ENCODE assay signal across 22 mouse cellular contexts in the genomic region with DNA sequence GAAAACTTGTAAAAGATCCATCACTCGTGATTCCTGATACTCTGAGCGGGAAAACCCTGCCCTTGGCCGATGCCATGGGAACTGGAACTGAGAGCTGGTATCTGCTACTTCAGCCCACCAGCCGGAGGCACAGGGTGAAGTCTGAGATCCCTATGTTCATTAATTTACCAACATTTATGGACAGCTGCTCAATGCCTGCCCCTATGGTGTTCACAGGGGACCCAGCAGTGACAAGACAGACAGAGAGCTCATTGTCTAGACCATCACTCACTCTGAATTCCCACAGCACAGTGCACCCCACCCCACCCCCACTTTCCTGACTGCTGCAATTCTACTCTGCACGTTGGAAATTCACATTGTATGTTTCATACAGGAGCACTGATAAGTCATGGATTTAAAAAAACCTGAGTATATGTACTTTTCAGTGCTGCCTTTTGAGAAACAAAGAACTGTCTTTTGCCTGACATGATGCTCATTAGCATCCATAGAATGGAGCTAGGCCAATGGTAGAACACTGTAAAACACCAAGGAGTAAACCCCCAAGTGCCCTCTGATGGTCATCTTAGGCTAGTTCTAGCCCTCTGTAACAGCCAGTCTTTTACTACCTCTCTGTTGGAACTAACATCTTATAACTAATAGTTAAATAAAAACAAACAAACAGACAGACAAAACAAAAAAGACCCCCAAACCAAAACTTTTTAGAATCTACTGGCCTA. TPM values are rescaled to one million over a fixed set of nuclear protein-coding genes. Genes with fewer than 3 reads are reported as not detected.
DNase-seq lines count a peak whose midpoint lies in the region; ATAC-seq lines count a peak whose summit lies in the region.
"Had no signal": no experiment of that assay in that cellular context is flagged by ENCODE, and none has a peak within 500 bp of the region (broad histone marks: within the 10 kb centered on the region; RNA-seq: fewer than 3 reads in every experiment).

No protein-coding gene starts in this region.

- no peaks in the 10 kb centered on the region for H3K36me3 ChIP-seq in midbrain, embryonic 11.5 days (ENCODE audit: control insufficient read depth, insufficient read depth, low read length)
- no peaks in the 10 kb centered on the region for H3K36me3 ChIP-seq in midbrain, embryonic 16.5 days (ENCODE audit: control insufficient read depth, insufficient read depth, low read length)
- H3K36me3 ChIP-seq in hindbrain, embryonic 15.5 days = no peaks in the 10 kb centered on the region
- H3K36me3 ChIP-seq in neural tube, embryonic 14.5 days (ENCODE audit: control insufficient read depth, insufficient read depth, low read length) = no peaks in the 10 kb centered on the region
- no peaks in the 10 kb centered on the region for H3K36me3 ChIP-seq in kidney, embryonic 14.5 days (ENCODE audit: control insufficient read depth, insufficient read depth, low read length)
- H3K36me3 ChIP-seq: embryonic facial prominence, embryonic 15.5 days; heart, embryonic 12.5 days had no signal

- H3K27ac ChIP-seq in midbrain, embryonic 11.5 days (ENCODE audit: low read depth, low read length) = no peak overlapping the region
- H3K27ac ChIP-seq in midbrain, embryonic 16.5 days (ENCODE audit: low read length) = no peak overlapping the region
- no peak overlapping the region for H3K27ac ChIP-seq in hindbrain, embryonic 15.5 days (replicated peaks)
- H3K27ac ChIP-seq in neural tube, embryonic 14.5 days (ENCODE audit: low read depth, low read length) = no peak overlapping the region
- H3K27ac ChIP-seq in kidney, embryonic 14.5 days (ENCODE audit: low read depth, low read length) = no peak overlapping the region
- H3K27ac ChIP-seq: embryonic facial prominence, embryonic 15.5 days had no signal

- ATAC-seq in midbrain, embryonic 11.5 days (ENCODE audit: low FRiP score) = peak; percentile 79
- no peak; the same call in 1 of the 2 replicates for ATAC-seq in midbrain, embryonic 16.5 days
- ATAC-seq in hindbrain, embryonic 15.5 days (ENCODE audit: low FRiP score, low read depth) = peak; percentile 73; the same call in 1 of the 2 replicates
- peak; percentile 72 for ATAC-seq in neural tube, embryonic 14.5 days (ENCODE audit: low read depth)
- no peak for ATAC-seq in kidney, embryonic 14.5 days (ENCODE audit: low FRiP score, low TSS enrichment)
- ATAC-seq: intestine, postnatal 0 days had no signal

- WGBS in midbrain, embryonic 11.5 days = 75% methylated on average over 5 of the region's 5 CpGs
- 46% methylated on average over 5 of the region's 5 CpGs for WGBS in midbrain, embryonic 16.5 days
- 30% methylated on average over 5 of the region's 5 CpGs for WGBS in hindbrain, embryonic 15.5 days
- WGBS in neural tube, embryonic 14.5 days = 39% methylated on average over 5 of the region's 5 CpGs
- WGBS in kidney, embryonic 14.5 days = 85% methylated on average over 5 of the region's 5 CpGs

- DNase-seq in embryo, embryonic 10.5 days (ENCODE audit: low spot score) = peak; percentile 20
- no peak for DNase-seq in embryo, embryonic 9.5 days (ENCODE audit: extremely low spot score)
- DNase-seq in midbrain, embryonic 11.5 days (ENCODE audit: low spot score, missing footprints) = peak; percentile 75
- no peak for DNase-seq in layer of hippocampus, adult 18-20 months (ENCODE audit: low spot score in 2 of 2)
- DNase-seq: adrenal gland, postnatal 10 days; cerebellum, postnatal 14 days; gastrocnemius, postnatal 14 days; heart, postnatal 36 days; kidney, postnatal 25 days; liver; lung, adult 18-20 months; lung, postnatal 4 days had no signal

- H3K4me1 ChIP-seq in midbrain, embryonic 11.5 days (ENCODE audit: control insufficient read depth, insufficient read depth, low read length) = no peaks in the 10 kb centered on the region
- H3K4me1 ChIP-seq in midbrain, embryonic 16.5 days (ENCODE audit: control insufficient read depth, insufficient read depth, low read length) = no peaks in the 10 kb centered on the region
- H3K4me1 ChIP-seq in hindbrain, embryonic 15.5 days (replicated peaks) = no peaks in the 10 kb centered on the region
- H3K4me1 ChIP-seq in neural tube, embryonic 14.5 days (ENCODE audit: control insufficient read depth, insufficient read depth, low read length) = no peaks in the 10 kb centered on the region
- no peaks in the 10 kb centered on the region for H3K4me1 ChIP-seq in kidney, embryonic 14.5 days (ENCODE audit: control insufficient read depth, insufficient read depth, low read length)
- H3K4me1 ChIP-seq: embryonic facial prominence, embryonic 15.5 days; heart, embryonic 12.5 days had no signal

- H3K9ac ChIP-seq in midbrain, embryonic 11.5 days (ENCODE audit: low read length) = no peak overlapping the region
- H3K9ac ChIP-seq in midbrain, embryonic 16.5 days (ENCODE audit: low read depth, low read length) = no peak overlapping the region
- no peak overlapping the region for H3K9ac ChIP-seq in hindbrain, embryonic 15.5 days
- H3K9ac ChIP-seq in neural tube, embryonic 14.5 days (replicated peaks; ENCODE audit: low read depth, low read length) = no peak overlapping the region
- no peak overlapping the region for H3K9ac ChIP-seq in kidney, embryonic 14.5 days (ENCODE audit: low read depth, low read length)
- H3K9ac ChIP-seq: embryonic facial prominence, embryonic 15.5 days; heart, embryonic 12.5 days had no signal

- no peaks in the 10 kb centered on the region for H3K27me3 ChIP-seq in midbrain, embryonic 11.5 days (ENCODE audit: control insufficient read depth, insufficient read depth, low read length)
- no peaks in the 10 kb centered on the region for H3K27me3 ChIP-seq in midbrain, embryonic 16.5 days (ENCODE audit: control insufficient read depth, insufficient read depth, low read depth, low read length)
- no peaks in the 10 kb centered on the region for H3K27me3 ChIP-seq in hindbrain, embryonic 15.5 days
- no peaks in the 10 kb centered on the region for H3K27me3 ChIP-seq in neural tube, embryonic 14.5 days (ENCODE audit: control insufficient read depth, insufficient read depth, low read length)
- H3K27me3 ChIP-seq in kidney, embryonic 14.5 days (ENCODE audit: control insufficient read depth, insufficient read depth, low read length) = no peaks in the 10 kb centered on the region
- H3K27me3 ChIP-seq: CH12.LX; embryonic facial prominence, embryonic 15.5 days had no signal

- H3K4me2 ChIP-seq in midbrain, embryonic 11.5 days = no peak overlapping the region
- H3K4me2 ChIP-seq in midbrain, embryonic 16.5 days (ENCODE audit: low read length) = no peak overlapping the region
- no peak overlapping the region for H3K4me2 ChIP-seq in hindbrain, embryonic 15.5 days
- no peak overlapping the region for H3K4me2 ChIP-seq in neural tube, embryonic 14.5 days (ENCODE audit: low read depth, low read length)
- H3K4me2 ChIP-seq in kidney, embryonic 14.5 days (replicated peaks; ENCODE audit: low read depth, low read length) = no peak overlapping the region
- H3K4me2 ChIP-seq: embryonic facial prominence, embryonic 15.5 days; heart, embryonic 12.5 days had no signal

- no peak overlapping the region for H3K4me3 ChIP-seq in midbrain, embryonic 11.5 days (ENCODE audit: low read depth, low read length)
- no peak overlapping the region for H3K4me3 ChIP-seq in midbrain, embryonic 16.5 days (ENCODE audit: low read depth, low read length)
- no peak overlapping the region for H3K4me3 ChIP-seq in hindbrain, embryonic 15.5 days
- H3K4me3 ChIP-seq in neural tube, embryonic 14.5 days (ENCODE audit: low read depth, low read length) = no peak overlapping the region
- H3K4me3 ChIP-seq in kidney, embryonic 14.5 days (ENCODE audit: low read length) = no peak overlapping the region
- H3K4me3 ChIP-seq: embryonic facial prominence, embryonic 15.5 days; heart, embryonic 12.5 days had no signal

- no peaks in the 10 kb centered on the region for H3K9me3 ChIP-seq in midbrain, embryonic 11.5 days (ENCODE audit: control insufficient read depth, low read length)
- H3K9me3 ChIP-seq in midbrain, embryonic 16.5 days (replicated peaks; ENCODE audit: control insufficient read depth, low read length, poor library complexity, severe bottlenecking) = no peaks in the 10 kb centered on the region
- H3K9me3 ChIP-seq in hindbrain, embryonic 15.5 days = no peaks in the 10 kb centered on the region
- H3K9me3 ChIP-seq in neural tube, embryonic 14.5 days (ENCODE audit: control insufficient read depth, low read length) = no peaks in the 10 kb centered on the region
- H3K9me3 ChIP-seq in kidney, embryonic 14.5 days (ENCODE audit: control insufficient read depth, low read length) = no peaks in the 10 kb centered on the region
- H3K9me3 ChIP-seq: embryonic facial prominence, embryonic 15.5 days; heart, embryonic 12.5 days had no signal

RNA-seq across cellular contexts. Expression of a gene that starts 8.6 kb away (rescaled TPM):
- polyA plus RNA-seq in midbrain, embryonic 11.5 days (2014; fragmentation: Nextera tagmentation; extraction: Ambion mirVana) = not detected in 2 replicates
- not detected in 2 replicates for polyA plus RNA-seq in midbrain, embryonic 16.5 days (2015; fragmentation: Nextera tagmentation; extraction: Ambion mirVana)
- 0.10 and 0.17 TPM in 2 replicates for polyA plus RNA-seq in hindbrain, embryonic 15.5 days (2015; fragmentation: Nextera tagmentation; extraction: Ambion mirVana)
- not detected in 2 replicates for polyA plus RNA-seq in neural tube, embryonic 14.5 days (2014; fragmentation: Nextera tagmentation; extraction: Ambion mirVana)
- total RNA-seq in layer of hippocampus, adult 18-20 months (2021) = not detected
- polyA plus RNA-seq in kidney, embryonic 14.5 days (2014; fragmentation: Nextera tagmentation; extraction: Ambion mirVana) = not detected in 2 replicates
- total RNA-seq: adrenal gland, postnatal 10 days; CH12.LX; gastrocnemius, postnatal 14 days; heart, postnatal 36 days; layer of hippocampus, postnatal 10 days; left cerebral cortex, postnatal 14 days had no signal
- polyA plus RNA-seq: heart, embryonic 12.5 days; intestine, postnatal 0 days had no signal

Comparison
In these comparisons a context has a peak if more than half of its experiments do, and no peak if none do; other contexts are left out.
1. DNase-seq: peak in embryo, embryonic 10.5 days (single experiment) and midbrain, embryonic 11.5 days (single experiment); none in embryo, embryonic 9.5 days (single experiment) and layer of hippocampus, adult 18-20 months (0 of 2).
2. ATAC-seq: peak in midbrain, embryonic 11.5 days (single experiment), hindbrain, embryonic 15.5 days (single experiment) and neural tube, embryonic 14.5 days (single experiment); none in midbrain, embryonic 16.5 days (single experiment) and kidney, embryonic 14.5 days (single experiment).